In the genomic region with DNA sequence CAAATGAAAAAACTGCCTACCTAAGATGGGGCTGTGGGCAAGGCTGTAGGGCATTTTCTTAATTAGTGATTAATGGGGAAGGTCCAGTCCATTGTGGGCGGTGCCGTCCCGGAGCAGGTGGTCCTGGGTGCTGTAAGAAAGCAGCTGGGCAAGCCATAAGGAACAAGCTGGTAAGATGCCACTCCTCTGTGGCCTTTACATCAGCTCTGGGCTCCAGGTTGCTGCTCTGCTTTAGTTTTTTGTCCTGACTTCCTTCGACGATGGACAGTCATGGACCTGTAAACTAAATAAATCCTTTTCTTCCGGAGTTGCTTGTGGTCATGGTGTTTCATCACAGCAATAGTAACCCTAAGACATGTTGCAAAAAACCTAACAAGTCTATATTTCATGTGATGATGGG, we compare ENCODE assay signal across 7 mouse cellular contexts. TPM values are rescaled to one million over a fixed set of nuclear protein-coding genes. Genes with fewer than 3 reads are reported as not detected.
A peak's percentile ranks its signal among the peaks of the same experiment; 100 is the strongest.
DNase-seq lines count a peak whose midpoint lies in the region; ATAC-seq and TF ChIP-seq lines count a peak whose summit lies in the region.

No protein-coding gene starts in this region.

- DNase-seq in lung, embryonic 14.5 days, result no peak
- DNase-seq in lung, postnatal 14 days, result no peak
- no peak for DNase-seq in gastrocnemius, postnatal 25 days
- DNase-seq in frontal cortex, adult 2 months (ENCODE audit: extremely low spot score in 1 of 2, low spot score in 1 of 2), result no peak

- H3K9ac ChIP-seq in lung, embryonic 14.5 days, result no peak overlapping the region
- no peak overlapping the region; the same call in 1 of the 2 replicates for H3K9ac ChIP-seq in forebrain, embryonic 13.5 days
- H3K9ac ChIP-seq in limb, embryonic 12.5 days (replicated peaks), result no peak overlapping the region
- no peak overlapping the region for H3K9ac ChIP-seq in stomach, embryonic 15.5 days

- H3K9me3 ChIP-seq in lung, embryonic 14.5 days (ENCODE audit: low read depth, low read length), result no peaks in the 10 kb centered on the region
- no peaks in the 10 kb centered on the region for H3K9me3 ChIP-seq in forebrain, embryonic 13.5 days (replicated peaks)
- no peaks in the 10 kb centered on the region for H3K9me3 ChIP-seq in limb, embryonic 12.5 days
- no peaks in the 10 kb centered on the region for H3K9me3 ChIP-seq in stomach, embryonic 15.5 days

- H3K27me3 ChIP-seq in lung, embryonic 14.5 days (ENCODE audit: insufficient read depth, low read length), result no peaks in the 10 kb centered on the region
- H3K27me3 ChIP-seq in forebrain, embryonic 13.5 days, result no peaks in the 10 kb centered on the region
- H3K27me3 ChIP-seq in limb, embryonic 12.5 days, result no peaks in the 10 kb centered on the region
- no peaks in the 10 kb centered on the region for H3K27me3 ChIP-seq in stomach, embryonic 15.5 days (replicated peaks)

- no peak overlapping the region for H3K4me3 ChIP-seq in lung, embryonic 14.5 days (ENCODE audit: low read depth, low read length)
- H3K4me3 ChIP-seq in forebrain, embryonic 13.5 days, result no peak overlapping the region
- 0 out of 2 replicates have a peak overlapping the region, but pooled peaks have one; percentile 41 for H3K4me3 ChIP-seq in limb, embryonic 12.5 days (replicated peaks)
- H3K4me3 ChIP-seq in stomach, embryonic 15.5 days (replicated peaks), result no peak overlapping the region

- peak; percentile 6; the same call in 1 of the 2 replicates for ATAC-seq in lung, embryonic 14.5 days (ENCODE audit: insufficient read depth)
- ATAC-seq in forebrain, embryonic 13.5 days, result peak; percentile 5; the same call in 1 of the 2 replicates
- no peak for ATAC-seq in limb, embryonic 12.5 days (ENCODE audit: insufficient number of reproducible peaks, insufficient read depth, low FRiP score, low TSS enrichment, low read depth)
- ATAC-seq in stomach, embryonic 15.5 days (ENCODE audit: insufficient read depth, low FRiP score, low read depth), result no peak; the same call in 1 of the 2 replicates

- no peak for TF ChIP-seq CTCF in lung, embryonic 14.5 days (IDR thresholded peaks at IDR 0.05; ENCODE audit: low read depth)

- 17% methylated on average over 6 of the region's 6 CpGs for WGBS in lung, embryonic 14.5 days
- 8% methylated on average over 6 of the region's 6 CpGs for WGBS in forebrain, embryonic 13.5 days
- WGBS in limb, embryonic 12.5 days, result 13% methylated on average over 6 of the region's 6 CpGs
- 11% methylated on average over 6 of the region's 6 CpGs for WGBS in stomach, embryonic 15.5 days

- no peaks in the 10 kb centered on the region for H3K36me3 ChIP-seq in lung, embryonic 14.5 days (ENCODE audit: insufficient read depth)
- no peaks in the 10 kb centered on the region for H3K36me3 ChIP-seq in forebrain, embryonic 13.5 days (ENCODE audit: poor library complexity, severe bottlenecking)
- no peaks in the 10 kb centered on the region for H3K36me3 ChIP-seq in limb, embryonic 12.5 days
- H3K36me3 ChIP-seq in stomach, embryonic 15.5 days, result no peaks in the 10 kb centered on the region

- peak overlapping the region; percentile 71 for H3K4me2 ChIP-seq in lung, embryonic 14.5 days
- peak overlapping the region; percentile 61 for H3K4me2 ChIP-seq in forebrain, embryonic 13.5 days
- H3K4me2 ChIP-seq in limb, embryonic 12.5 days, result peak overlapping the region; percentile 80
- peak overlapping the region; percentile 86 for H3K4me2 ChIP-seq in stomach, embryonic 15.5 days

- peaks cover 21% of the 10 kb centered on the region for H3K4me1 ChIP-seq in lung, embryonic 14.5 days (ENCODE audit: insufficient read depth)
- H3K4me1 ChIP-seq in forebrain, embryonic 13.5 days, result peaks cover 32% of the 10 kb centered on the region
- peaks cover 45% of the 10 kb centered on the region for H3K4me1 ChIP-seq in limb, embryonic 12.5 days (replicated peaks)
- H3K4me1 ChIP-seq in stomach, embryonic 15.5 days, result peaks cover 3% of the 10 kb centered on the region; the same call in 1 of the 2 replicates

- H3K27ac ChIP-seq in lung, embryonic 14.5 days (ENCODE audit: low read depth), result no peak overlapping the region
- no peak overlapping the region; the same call in 1 of the 2 replicates for H3K27ac ChIP-seq in forebrain, embryonic 13.5 days
- H3K27ac ChIP-seq in limb, embryonic 12.5 days, result no peak overlapping the region
- H3K27ac ChIP-seq in stomach, embryonic 15.5 days, result no peak overlapping the region

RNA-seq across cellular contexts. Expression of a gene that starts 7.1 kb away (rescaled TPM):
- polyA plus RNA-seq in lung, embryonic 14.5 days (2014; fragmentation: Nextera tagmentation; extraction: Ambion mirVana), result 0.47 and 0.49 TPM in 2 replicates
- 0.28 TPM in 1 of 2 replicates, not detected in the other for polyA plus RNA-seq in forebrain, embryonic 13.5 days (2015; fragmentation: Nextera tagmentation; extraction: Ambion mirVana)
- 0.31 and 0.42 TPM in 2 replicates for polyA plus RNA-seq in limb, embryonic 12.5 days (2016; fragmentation: Nextera tagmentation; extraction: Ambion mirVana)
- 0.33 and 0.52 TPM in 2 replicates for polyA plus RNA-seq in stomach, embryonic 15.5 days (2015; fragmentation: Nextera tagmentation; extraction: Ambion mirVana)
- not detected for total RNA-seq in gastrocnemius, postnatal 25 days (2021)
- 0.19 and 0.36 TPM in 2 replicates for polyA plus RNA-seq in frontal cortex, adult 2 months (2012; rRNA removed)

RNA-seq across cellular contexts. Expression of a gene that starts 36.9 kb away (rescaled TPM):
- 20.5 and 21.0 TPM in 2 replicates for polyA plus RNA-seq in lung, embryonic 14.5 days (2014; fragmentation: Nextera tagmentation; extraction: Ambion mirVana)
- 14.4 and 18.5 TPM in 2 replicates for polyA plus RNA-seq in forebrain, embryonic 13.5 days (2015; fragmentation: Nextera tagmentation; extraction: Ambion mirVana)
- polyA plus RNA-seq in limb, embryonic 12.5 days (2016; fragmentation: Nextera tagmentation; extraction: Ambion mirVana), result 20.3 and 22.8 TPM in 2 replicates
- 14.7 and 14.8 TPM in 2 replicates for polyA plus RNA-seq in stomach, embryonic 15.5 days (2015; fragmentation: Nextera tagmentation; extraction: Ambion mirVana)
- 1 to 10 TPM in 1 of 2 experiments, under 1 TPM in 1; 0.59 to 1.4 TPM for total RNA-seq in gastrocnemius, postnatal 25 days (2021)
- 4.3 and 4.4 TPM in 2 replicates for polyA plus RNA-seq in frontal cortex, adult 2 months (2012; rRNA removed)

RNA-seq across cellular contexts. Expression of a gene that starts 37.0 kb away (rescaled TPM):
- polyA plus RNA-seq in lung, embryonic 14.5 days (2014; fragmentation: Nextera tagmentation; extraction: Ambion mirVana), result 9.8 and 13.7 TPM in 2 replicates
- 26.2 and 27.4 TPM in 2 replicates for polyA plus RNA-seq in forebrain, embryonic 13.5 days (2015; fragmentation: Nextera tagmentation; extraction: Ambion mirVana)
- 14.9 and 15.1 TPM in 2 replicates for polyA plus RNA-seq in limb, embryonic 12.5 days (2016; fragmentation: Nextera tagmentation; extraction: Ambion mirVana)
- polyA plus RNA-seq in stomach, embryonic 15.5 days (2015; fragmentation: Nextera tagmentation; extraction: Ambion mirVana), result 8.7 and 8.8 TPM in 2 replicates
- 1 to 10 TPM; 3.1 to 4.1 TPM for total RNA-seq in gastrocnemius, postnatal 25 days (2021)
- 24.2 and 29.7 TPM in 2 replicates for polyA plus RNA-seq in frontal cortex, adult 2 months (2012; rRNA removed)

Comparison
In these comparisons a context has a peak if more than half of its experiments do, and no peak if none do; other contexts are left out.
1. ATAC-seq: peak in lung, embryonic 14.5 days (single experiment) and forebrain, embryonic 13.5 days (single experiment); none in limb, embryonic 12.5 days (single experiment) and stomach, embryonic 15.5 days (single experiment).
2. Peak in every context shown above with its lines, with median percentiles within 50 percentile points of each other: H3K4me2 ChIP-seq.